ENCODE assay signal across 8 mouse cellular contexts in the genomic region with DNA sequence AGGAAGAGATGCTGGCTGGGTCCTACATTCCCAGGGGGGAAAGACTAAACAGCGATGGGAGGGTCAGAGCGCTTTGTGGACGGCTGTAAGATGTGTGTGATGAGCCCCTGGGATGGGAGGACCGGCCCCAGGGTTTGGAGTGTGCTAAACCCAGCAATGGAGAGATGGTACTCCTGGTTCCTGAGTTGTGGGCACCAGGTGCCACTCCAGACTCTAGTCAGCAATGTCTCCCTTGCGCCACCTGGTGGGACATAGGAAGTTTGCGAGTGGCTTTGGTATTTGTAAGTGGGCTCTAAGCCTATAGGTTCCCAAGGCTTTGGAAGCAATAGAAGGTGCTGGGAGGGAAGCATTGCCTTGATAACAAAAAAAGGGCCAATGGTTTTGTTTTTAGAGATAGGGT. TPM values are rescaled to one million over a fixed set of nuclear protein-coding genes. Genes with fewer than 3 reads are reported as not detected.
A peak's percentile ranks its signal among the peaks of the same experiment; 100 is the strongest.
DNase-seq lines count a peak whose midpoint lies in the region; ATAC-seq and TF ChIP-seq lines count a peak whose summit lies in the region.

No protein-coding gene starts in this region.

- H3K4me3 ChIP-seq in C2C12 (ENCODE audit: insufficient read depth, poor library complexity, severe bottlenecking): no peak overlapping the region
- no peak overlapping the region for H3K4me3 ChIP-seq in bone marrow, adult 2 months (replicated peaks; ENCODE audit: control insufficient read depth, low read depth, low read length)
- peak overlapping the region; percentile 68 for H3K4me3 ChIP-seq in embryonic facial prominence, embryonic 14.5 days (ENCODE audit: low read depth, low read length)
- H3K4me3 ChIP-seq in limb, embryonic 15.5 days: peak overlapping the region; percentile 73

- peak; percentile 67 for TF ChIP-seq CTCF in C2C12 (IDR thresholded peaks at IDR 0.05; ENCODE audit: control insufficient read depth, insufficient read depth, insufficient read length)
- TF ChIP-seq CTCF in bone marrow, adult 2 months (IDR thresholded peaks at IDR 0.05; ENCODE audit: control insufficient read depth, insufficient read depth, low read length): peak; percentile 91

- no peaks in the 10 kb centered on the region for H3K27me3 ChIP-seq in C2C12 (ENCODE audit: control insufficient read depth, insufficient read depth, insufficient read length)
- H3K27me3 ChIP-seq in embryonic facial prominence, embryonic 14.5 days (replicated peaks; ENCODE audit: control insufficient read depth, insufficient read depth, low read length): no peaks in the 10 kb centered on the region
- no peaks in the 10 kb centered on the region for H3K27me3 ChIP-seq in limb, embryonic 15.5 days

- H3K9me3 ChIP-seq in embryonic facial prominence, embryonic 14.5 days (ENCODE audit: control insufficient read depth, low read length): no peaks in the 10 kb centered on the region
- no peaks in the 10 kb centered on the region for H3K9me3 ChIP-seq in limb, embryonic 15.5 days

- H3K27ac ChIP-seq in bone marrow, adult 2 months (ENCODE audit: control insufficient read depth, insufficient read depth, low read depth, low read length, poor library complexity): no peak overlapping the region
- peak overlapping the region; percentile 98; the same call in 1 of the 2 replicates for H3K27ac ChIP-seq in embryonic facial prominence, embryonic 14.5 days (replicated peaks; ENCODE audit: low read depth, low read length)
- peak overlapping the region; percentile 96; the same call in 1 of the 2 replicates for H3K27ac ChIP-seq in limb, embryonic 15.5 days

- peak overlapping the region; percentile 82 for H3K9ac ChIP-seq in embryonic facial prominence, embryonic 14.5 days (ENCODE audit: low read depth, low read length)
- peak overlapping the region; percentile 40 for H3K9ac ChIP-seq in limb, embryonic 15.5 days

- ATAC-seq in embryonic facial prominence, embryonic 14.5 days (ENCODE audit: low read depth): peak; percentile 35
- ATAC-seq in limb, embryonic 15.5 days (ENCODE audit: insufficient number of reproducible peaks, low FRiP score, low TSS enrichment, low read depth): no peak
- peak; percentile 46 for ATAC-seq in monocyte, adult 5-6 weeks (replicated peaks; ENCODE audit: insufficient number of reproducible peaks, low FRiP score, low TSS enrichment, poor library complexity, severe bottlenecking)

- H3K4me1 ChIP-seq in bone marrow, adult 2 months (ENCODE audit: control insufficient read depth, insufficient read depth, low read length): peaks cover 2% of the 10 kb centered on the region; the same call in 1 of the 2 replicates
- H3K4me1 ChIP-seq in embryonic facial prominence, embryonic 14.5 days (ENCODE audit: control insufficient read depth, insufficient read depth, low read length): peaks cover 14% of the 10 kb centered on the region; the same call in 1 of the 2 replicates
- H3K4me1 ChIP-seq in limb, embryonic 15.5 days: peaks cover 35% of the 10 kb centered on the region

- H3ac ChIP-seq in C2C12 (ENCODE audit: control insufficient read depth, insufficient read length, low read depth): no peak overlapping the region

- peaks cover 29% of the 10 kb centered on the region for H3K79me2 ChIP-seq in C2C12 (ENCODE audit: control insufficient read depth, insufficient read depth)

- no peak for TF ChIP-seq POLR2A in bone marrow, adult 2 months (IDR thresholded peaks at IDR 0.05; ENCODE audit: borderline replicate concordance, control insufficient read depth, low read depth, low read length)

- DNase-seq in embryonic facial prominence, embryonic 14.5 days (ENCODE audit: low spot score): peak; percentile 94
- peak; percentile 71 to 81 for DNase-seq in heart, adult 9 months (ENCODE audit: low spot score in 2 of 2)
- DNase-seq in kidney, adult 9 months: peak; percentile 90
- peak; percentile 55 to 78 for DNase-seq in spleen, postnatal 14 days (ENCODE audit: low spot score in 2 of 2)

- peak overlapping the region; percentile 77 for H3K4me2 ChIP-seq in embryonic facial prominence, embryonic 14.5 days (ENCODE audit: low read depth, low read length)
- peak overlapping the region; percentile 68 for H3K4me2 ChIP-seq in limb, embryonic 15.5 days

- WGBS in bone marrow, adult 2 months: under 1% methylated on average over 6 of the region's 6 CpGs
- WGBS in embryonic facial prominence, embryonic 14.5 days: 1% methylated on average over 6 of the region's 6 CpGs
- WGBS in limb, embryonic 15.5 days: 2% methylated on average over 6 of the region's 6 CpGs

- H3K36me3 ChIP-seq in C2C12 (ENCODE audit: control insufficient read depth, insufficient read depth): peaks cover 6% of the 10 kb centered on the region
- H3K36me3 ChIP-seq in embryonic facial prominence, embryonic 14.5 days (ENCODE audit: control insufficient read depth, insufficient read depth, low read length): peaks cover 4% of the 10 kb centered on the region; the same call in 1 of the 2 replicates
- H3K36me3 ChIP-seq in limb, embryonic 15.5 days: peaks cover 20% of the 10 kb centered on the region

- peaks cover 11% of the 10 kb centered on the region for H3K79me3 ChIP-seq in C2C12 (ENCODE audit: low read depth)

TF ChIP-seq in C2C12, 6 proteins besides CTCF, POLR2A, EP300 and RAD21:
- TF ChIP-seq CEBPB (IDR thresholded peaks at IDR 0.05; ENCODE audit: low read depth) (no peak), USF1 (IDR thresholded peaks at IDR 0.05; ENCODE audit: low read depth) (no peak), MAX (IDR thresholded peaks at IDR 0.05) (no peak), MYOD1 (IDR thresholded peaks at IDR 0.05; ENCODE audit: control insufficient read depth, insufficient read length, low read depth) (no peak), MYOG (IDR thresholded peaks at IDR 0.05; ENCODE audit: control insufficient read depth, extremely low read depth, insufficient read length) (no peak), FOSL1 (IDR thresholded peaks at IDR 0.05; ENCODE audit: insufficient read depth, low read length, poor library complexity, severe bottlenecking) (no peak)

RNA-seq across cellular contexts. Expression of a gene that starts 0.9 kb away (rescaled TPM):
- polyA plus RNA-seq in C2C12 (2012; fragmentation: generic; extraction: Trizol): 9.1 TPM
- 2.9 TPM in 1 of 2 replicates, not detected in the other for polyA plus RNA-seq in bone marrow, adult 2 months (2011; ENCODE audit: insufficient read depth, insufficient read length, low replicate concordance, missing spikeins)
- 51.5 and 52.0 TPM in 2 replicates for polyA plus RNA-seq in embryonic facial prominence, embryonic 14.5 days (2014; fragmentation: Nextera tagmentation; extraction: Ambion mirVana)
- 94.0 and 116 TPM in 2 replicates for polyA plus RNA-seq in limb, embryonic 15.5 days (2015; fragmentation: Nextera tagmentation; extraction: Ambion mirVana)
- total RNA-seq in monocyte, adult 5-6 weeks (2017): 0.95 to 2.3 TPM (median 1.8 TPM) in 3 replicates

RNA-seq across cellular contexts. Expression of a gene that starts 11.0 kb away (rescaled TPM):
- polyA plus RNA-seq in C2C12 (2012; fragmentation: generic; extraction: Trizol): 248 TPM
- polyA plus RNA-seq in bone marrow, adult 2 months (2011; ENCODE audit: insufficient read depth, insufficient read length, low replicate concordance, missing spikeins): 33.9 and 66.4 TPM in 2 replicates
- polyA plus RNA-seq in embryonic facial prominence, embryonic 14.5 days (2014; fragmentation: Nextera tagmentation; extraction: Ambion mirVana): 151 and 163 TPM in 2 replicates
- polyA plus RNA-seq in limb, embryonic 15.5 days (2015; fragmentation: Nextera tagmentation; extraction: Ambion mirVana): 156 and 180 TPM in 2 replicates
- total RNA-seq in monocyte, adult 5-6 weeks (2017): 42.5 to 61.0 TPM (median 58.7 TPM) in 3 replicates

RNA-seq across cellular contexts. Expression of a gene that starts 13.0 kb away (rescaled TPM):
- polyA plus RNA-seq in C2C12 (2012; fragmentation: generic; extraction: Trizol): 0.20 TPM
- 0.67 TPM in 1 of 2 replicates, not detected in the other for polyA plus RNA-seq in bone marrow, adult 2 months (2011; ENCODE audit: insufficient read depth, insufficient read length, low replicate concordance, missing spikeins)
- polyA plus RNA-seq in embryonic facial prominence, embryonic 14.5 days (2014; fragmentation: Nextera tagmentation; extraction: Ambion mirVana): 2.0 and 4.1 TPM in 2 replicates
- 0.64 and 0.68 TPM in 2 replicates for polyA plus RNA-seq in limb, embryonic 15.5 days (2015; fragmentation: Nextera tagmentation; extraction: Ambion mirVana)
- 0.85 to 2.2 TPM (median 0.86 TPM) in 3 replicates for total RNA-seq in monocyte, adult 5-6 weeks (2017)

RNA-seq across cellular contexts. Expression of a gene that starts 13.1 kb away (rescaled TPM):
- 40.6 TPM for polyA plus RNA-seq in C2C12 (2012; fragmentation: generic; extraction: Trizol)
- polyA plus RNA-seq in bone marrow, adult 2 months (2011; ENCODE audit: insufficient read depth, insufficient read length, low replicate concordance, missing spikeins): 27.7 and 71.7 TPM in 2 replicates
- 47.8 and 54.5 TPM in 2 replicates for polyA plus RNA-seq in embryonic facial prominence, embryonic 14.5 days (2014; fragmentation: Nextera tagmentation; extraction: Ambion mirVana)
- 62.5 and 70.9 TPM in 2 replicates for polyA plus RNA-seq in limb, embryonic 15.5 days (2015; fragmentation: Nextera tagmentation; extraction: Ambion mirVana)
- 71.9 to 84.9 TPM (median 81.9 TPM) in 3 replicates for total RNA-seq in monocyte, adult 5-6 weeks (2017)

RNA-seq across cellular contexts. Expression of a gene that starts 29.9 kb away (rescaled TPM):
- polyA plus RNA-seq in C2C12 (2012; fragmentation: generic; extraction: Trizol): 299 TPM
- 47.8 and 69.5 TPM in 2 replicates for polyA plus RNA-seq in bone marrow, adult 2 months (2011; ENCODE audit: insufficient read depth, insufficient read length, low replicate concordance, missing spikeins)
- polyA plus RNA-seq in embryonic facial prominence, embryonic 14.5 days (2014; fragmentation: Nextera tagmentation; extraction: Ambion mirVana): 324 and 349 TPM in 2 replicates
- polyA plus RNA-seq in limb, embryonic 15.5 days (2015; fragmentation: Nextera tagmentation; extraction: Ambion mirVana): 307 and 334 TPM in 2 replicates
- 53.3 to 77.9 TPM (median 61.9 TPM) in 3 replicates for total RNA-seq in monocyte, adult 5-6 weeks (2017)

Comparison
In these comparisons a context has a peak if more than half of its experiments do, and no peak if none do; other contexts are left out.
1. H3K4me3 ChIP-seq: peak in embryonic facial prominence, embryonic 14.5 days (single experiment) and limb, embryonic 15.5 days (single experiment); none in C2C12 (single experiment) and bone marrow, adult 2 months (single experiment).
2. Peak in every context shown above with its lines, with median percentiles within 50 percentile points of each other: DNase-seq.